Mouse (Mus musculus) embryonic facial prominence, embryonic 14.5 days (tissue): ENCODE results near the gene Ptchd3. TPM values are rescaled to one million over a fixed set of nuclear protein-coding genes. Genes with fewer than 3 reads are reported as not detected.
A peak's percentile ranks its signal among the peaks of the same experiment; 100 is the strongest.

Source experiments
- ATAC-seq: fragments of 200-750 bp; cut with Nextera tagmentation; 2 replicates; pipeline ENCODE4 v1.8.0; 2017; ENCODE audit warnings: low read depth, moderate number of reproducible peaks, moderate TSS enrichment
- DNase-seq: peaks from one replicate; pipeline ENCODE4 v3.0.0-alpha.2; 2015; ENCODE audit warnings: low spot score
- H3K27ac ChIP-seq: fragments of 300-500 bp; sonication (generic); replicated peaks from 2 replicates; pipeline ENCODE4 v1.5.1; 2014; ENCODE audit warnings: low read depth, mild to moderate bottlenecking, low read length, moderate library complexity
- H3K27me3 ChIP-seq: fragments of 300-500 bp; sonication (generic); replicated peaks from 2 replicates; pipeline ENCODE4 v1.6.1; 2014; ENCODE audit warnings: low read length; ENCODE audit not compliant: control insufficient read depth, insufficient read depth
- H3K36me3 ChIP-seq: fragments of 300-500 bp; sonication (generic); 2 replicates; pipeline ENCODE4 v1.6.1; 2014; ENCODE audit warnings: low read length, mixed read lengths; ENCODE audit not compliant: control insufficient read depth, insufficient read depth
- H3K4me1 ChIP-seq: fragments of 300-500 bp; sonication (generic); 2 replicates; pipeline ENCODE4 v1.6.1; 2014; ENCODE audit warnings: antibody characterized with exemption, low read length; ENCODE audit not compliant: control insufficient read depth, insufficient read depth
- H3K4me2 ChIP-seq: fragments of 300-500 bp; sonication (generic); 2 replicates; pipeline ENCODE4 v1.6.1; 2014; ENCODE audit warnings: low read depth, mild to moderate bottlenecking, low read length, moderate library complexity, mixed read lengths
- H3K4me3 ChIP-seq: fragments of 300-500 bp; sonication (generic); 2 replicates; pipeline ENCODE4 v1.5.1; 2014; ENCODE audit warnings: low read depth, mild to moderate bottlenecking, low read length
- H3K9ac ChIP-seq: fragments of 300-500 bp; sonication (generic); 2 replicates; pipeline ENCODE4 v1.6.1; 2014; ENCODE audit warnings: low read depth, mild to moderate bottlenecking, low read length, moderate library complexity, mixed read lengths
- H3K9me3 ChIP-seq: fragments of 300-500 bp; sonication (generic); 2 replicates; pipeline ENCODE4 v1.6.1; 2016; ENCODE audit warnings: low read length; ENCODE audit not compliant: control insufficient read depth
- WGBS: fragments of 180-500 bp; shearing (Covaris S2); extraction: QIAGEN DNeasy Blood & Tissue Kit; methylation state at CpG from one replicate; pipeline ENCODE4 v1.1.7; 2014; 5-methylcytosine and 5-hydroxymethylcytosine counted together
- polyA plus RNA-seq: library from polyadenylated mRNA; unstranded; fragments of >200 nt; fragmentation: Nextera tagmentation; extraction: Ambion mirVana; gene quantifications from 2 replicates; pipeline ENCODE4 v1.2.1, GENCODE M21; 2014

Ptchd3 gene
- polyA plus RNA-seq = 0.08 TPM in 1 of 2 replicates, not detected in the other

GRCm38 (mm10) chr11:121829947-121830346 lies at the start of gene Ptchd3:
TSS of gene Ptchd3 (plus strand) at chr11:121830247.
- Histone ChIP-seq H3K9ac (no peak within 1 kb of the TSS), H3K9me3 (peaks cover 13% of the 10 kb centered on the region; the same call in 1 of the 2 replicates), H3K36me3 (no peaks in the 10 kb centered on the region), H3K4me3 (no peak within 1 kb of the TSS), H3K4me1 (no peaks in the 10 kb centered on the region), H3K4me2 (peak within 1 kb of the TSS; percentile 28; the same call in 1 of the 2 replicates), H3K27me3 (peaks cover 9% of the 10 kb centered on the region), H3K27ac (no peak within 1 kb of the TSS)
- 64% methylated on average over 16 of the region's 18 CpGs for WGBS
- ATAC-seq (no peak), DNase-seq (no peak)

DNA sequence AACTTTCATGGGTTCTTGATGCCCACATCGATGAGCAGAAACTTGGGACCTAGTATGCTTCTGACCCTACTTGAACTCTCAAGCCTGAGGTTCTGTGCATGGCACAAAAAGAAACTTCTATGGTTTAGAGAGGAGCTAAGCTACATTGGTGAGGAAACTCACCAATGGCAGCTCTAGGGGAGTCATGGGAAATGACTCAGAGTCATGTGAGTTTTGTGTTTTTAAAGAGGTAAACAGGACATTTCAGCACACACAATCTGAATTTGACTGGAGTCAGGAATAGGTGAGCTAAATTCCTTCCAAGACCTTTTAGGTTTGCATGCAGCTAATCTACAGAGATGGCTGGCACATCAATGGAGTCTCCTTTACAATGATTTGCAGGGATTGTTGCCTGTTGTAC lies 48.2 kb upstream of the Ptchd3 start:
- WGBS = 82% methylated on average over 1 of the region's 1 CpGs
- no peaks in the 10 kb centered on the region for H3K4me1 ChIP-seq

DNA sequence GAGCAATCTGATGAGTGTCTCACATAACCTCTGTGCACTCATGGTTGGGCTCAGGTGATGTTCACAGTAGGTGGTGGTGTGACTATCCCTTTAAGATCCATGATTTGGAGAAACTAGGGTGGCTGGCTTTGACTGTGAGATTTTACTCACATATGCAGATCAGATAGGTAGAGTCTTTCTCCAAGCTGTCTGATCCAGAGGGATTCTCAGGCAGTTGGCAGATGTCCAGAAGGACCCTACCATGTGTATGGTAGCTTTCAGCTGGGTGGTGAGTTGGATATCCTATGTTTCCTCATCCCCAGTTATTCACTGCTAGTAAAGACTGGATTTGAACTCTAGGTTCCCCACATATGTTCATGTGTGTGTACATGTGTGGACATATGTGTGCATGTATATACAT lies 42.6 kb upstream of the Ptchd3 start:
- Histone ChIP-seq H3K27me3 (no peaks in the 10 kb centered on the region), H3K4me1 (peaks cover 15% of the 10 kb centered on the region), H3K36me3 (no peaks in the 10 kb centered on the region), H3K27ac (no peak overlapping the region), H3K4me2 (no peak overlapping the region), H3K9me3 (no peaks in the 10 kb centered on the region), H3K4me3 (no peak overlapping the region), H3K9ac (no peak overlapping the region)
- DNase-seq (no peak), ATAC-seq (no peak)

More for the DNA sequence above, 48.2 kb upstream of the Ptchd3 start:
- Histone ChIP-seq H3K9me3 (no peaks in the 10 kb centered on the region), H3K4me3 (no peak overlapping the region), H3K27ac (no peak overlapping the region), H3K9ac (no peak overlapping the region), H3K36me3 (no peaks in the 10 kb centered on the region), H3K27me3 (no peaks in the 10 kb centered on the region), H3K4me2 (no peak overlapping the region)
- ATAC-seq = no peak
- no peak for DNase-seq

GRCm38 (mm10) chr11:121789566-121789965 lies 40.5 kb upstream of the Ptchd3 start:
- DNase-seq (no peak), ATAC-seq (no peak)
- H3K9ac ChIP-seq = no peak overlapping the region
- H3K4me1 ChIP-seq = peaks cover 25% of the 10 kb centered on the region
- H3K4me2 ChIP-seq = no peak overlapping the region
- no peaks in the 10 kb centered on the region for H3K9me3 ChIP-seq
- no peak overlapping the region for H3K4me3 ChIP-seq
- no peak overlapping the region for H3K27ac ChIP-seq
- no peaks in the 10 kb centered on the region for H3K27me3 ChIP-seq
- H3K36me3 ChIP-seq = no peaks in the 10 kb centered on the region
- WGBS = 92% methylated on average over 3 of the region's 3 CpGs

GRCm38 (mm10) chr11:121790671-121791094 lies 39.4 kb upstream of the Ptchd3 start:
- no peaks in the 10 kb centered on the region for H3K9me3 ChIP-seq
- H3K4me2 ChIP-seq = no peak overlapping the region
- DNase-seq = peak; percentile 16
- no peak overlapping the region for H3K9ac ChIP-seq
- peaks cover 34% of the 10 kb centered on the region for H3K4me1 ChIP-seq
- no peak overlapping the region for H3K4me3 ChIP-seq
- H3K36me3 ChIP-seq = no peaks in the 10 kb centered on the region
- no peak for ATAC-seq
- WGBS = 77% methylated on average over 2 of the region's 2 CpGs
- H3K27me3 ChIP-seq = no peaks in the 10 kb centered on the region
- 0 out of 2 replicates have a peak overlapping the region, but pooled peaks have one; percentile 18 for H3K27ac ChIP-seq

DNA sequence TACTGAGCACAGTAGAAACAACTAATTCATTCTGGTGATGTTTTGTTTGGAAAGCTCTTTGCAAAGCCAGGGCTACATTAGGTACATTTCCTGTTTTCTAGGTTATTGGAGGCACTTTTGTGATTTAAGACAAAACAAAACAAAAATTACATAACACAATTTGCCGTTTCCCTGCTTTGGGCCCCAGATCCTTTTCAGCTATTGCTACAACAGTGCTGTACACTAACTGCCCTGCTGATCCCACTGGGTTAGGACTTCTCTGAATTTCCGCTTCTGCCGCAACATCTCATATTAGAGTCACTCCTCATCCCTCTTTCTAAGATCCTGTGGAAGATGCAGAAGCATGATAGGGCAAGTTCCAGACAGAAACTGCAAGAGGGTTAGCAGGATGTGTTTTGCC lies 38.6 kb upstream of the Ptchd3 start:
- H3K4me1 ChIP-seq = peaks cover 34% of the 10 kb centered on the region
- H3K9me3 ChIP-seq = no peaks in the 10 kb centered on the region
- peak; percentile 2 for DNase-seq
- H3K27ac ChIP-seq = no peak overlapping the region
- WGBS = 72% methylated on average over 3 of the region's 3 CpGs
- H3K9ac ChIP-seq = no peak overlapping the region
- no peaks in the 10 kb centered on the region for H3K36me3 ChIP-seq
- no peaks in the 10 kb centered on the region for H3K27me3 ChIP-seq
- no peak overlapping the region for H3K4me3 ChIP-seq
- ATAC-seq = no peak
- no peak overlapping the region for H3K4me2 ChIP-seq

- H3K27ac ChIP-seq = no peak overlapping the region
- no peaks in the 10 kb centered on the region for H3K9me3 ChIP-seq
- H3K4me2 ChIP-seq = no peak overlapping the region
- WGBS = 50% methylated on average over 1 of the region's 1 CpGs
- H3K36me3 ChIP-seq = no peaks in the 10 kb centered on the region
- no peak overlapping the region for H3K9ac ChIP-seq
- DNase-seq (no peak), ATAC-seq (no peak)
- no peaks in the 10 kb centered on the region for H3K27me3 ChIP-seq
- peaks cover 34% of the 10 kb centered on the region for H3K4me1 ChIP-seq
- no peak overlapping the region for H3K4me3 ChIP-seq
Measured at GRCm38 (mm10) chr11:121791991-121792390, 38.1 kb upstream of the Ptchd3 start.

DNA sequence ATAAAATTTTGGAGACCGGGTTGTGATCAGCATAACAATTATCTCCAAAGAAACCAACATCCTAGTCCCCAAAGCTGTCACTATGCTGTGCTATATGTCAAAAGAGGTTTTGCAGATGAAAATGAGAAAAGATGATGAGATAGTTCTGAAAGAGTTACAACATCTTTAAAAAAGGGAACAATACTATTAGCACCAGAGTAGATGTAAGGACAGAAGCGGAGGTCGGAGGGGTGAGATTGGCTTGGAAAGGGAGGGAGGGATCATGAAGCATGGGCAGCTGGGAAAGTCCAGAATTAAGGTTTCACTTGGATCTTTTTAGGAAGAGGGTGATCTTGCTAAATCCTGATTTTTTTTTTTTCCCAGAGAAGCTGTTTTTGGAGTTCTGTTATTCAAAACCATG lies 36.5 kb upstream of the Ptchd3 start:
- Histone ChIP-seq H3K4me2 (no peak overlapping the region), H3K9ac (no peak overlapping the region), H3K4me3 (no peak overlapping the region), H3K4me1 (peaks cover 34% of the 10 kb centered on the region), H3K36me3 (no peaks in the 10 kb centered on the region), H3K9me3 (no peaks in the 10 kb centered on the region), H3K27ac (no peak overlapping the region), H3K27me3 (no peaks in the 10 kb centered on the region)
- no peak for DNase-seq
- ATAC-seq = no peak
- 91% methylated on average over 3 of the region's 3 CpGs for WGBS

DNA sequence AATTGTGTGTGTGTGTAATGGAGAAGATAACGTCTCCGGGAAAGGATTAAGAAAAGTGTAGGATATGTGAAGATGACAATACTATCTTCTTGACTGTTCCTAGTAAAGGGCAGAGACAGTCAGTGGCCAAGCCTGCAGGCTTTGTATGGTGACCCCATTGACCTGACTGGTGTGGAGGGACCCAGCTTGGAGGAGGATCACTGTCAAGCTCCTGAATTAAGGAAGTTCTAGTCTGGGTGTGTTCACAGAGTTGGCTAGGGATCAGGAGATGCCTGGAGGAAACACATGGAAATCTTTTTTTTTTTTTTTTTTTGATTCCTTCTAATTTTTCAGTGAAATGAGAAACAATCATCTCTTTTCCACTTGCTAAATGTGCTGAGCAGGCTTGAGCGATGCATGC lies 35.9 kb upstream of the Ptchd3 start:
- ATAC-seq = no peak
- H3K27ac ChIP-seq = peak overlapping the region; percentile 64
- H3K27me3 ChIP-seq = no peaks in the 10 kb centered on the region
- 55% methylated on average over 3 of the region's 3 CpGs for WGBS
- H3K9ac ChIP-seq = no peak overlapping the region
- H3K4me1 ChIP-seq = peaks cover 34% of the 10 kb centered on the region
- H3K9me3 ChIP-seq = no peaks in the 10 kb centered on the region
- H3K4me2 ChIP-seq = no peak overlapping the region
- H3K4me3 ChIP-seq = no peak overlapping the region
- H3K36me3 ChIP-seq = no peaks in the 10 kb centered on the region
- DNase-seq = no peak
